Mouse (Mus musculus) midbrain, embryonic 11.5 days (tissue): ENCODE data around the gene Tbc1d23. TPM values are rescaled to one million over a fixed set of nuclear protein-coding genes. Genes with fewer than 3 reads are reported as not detected.

Experiments used
- ATAC-seq: fragments of 200-750 bp; cut with Nextera tagmentation; 2 replicates; pipeline ENCODE4 v1.8.0; 2017; ENCODE audit warnings: moderate TSS enrichment, moderate library complexity; ENCODE audit not compliant: low FRiP score
- DNase-seq: peaks from one replicate; pipeline ENCODE4 v3.0.0; 2015; ENCODE audit warnings: low spot score; ENCODE audit errors: missing footprints
- H3K27ac ChIP-seq: fragments of 300-500 bp; sonication (generic); 2 replicates; pipeline ENCODE4 v1.5.1; 2014; ENCODE audit warnings: low read depth, low read length
- H3K27me3 ChIP-seq: fragments of 300-500 bp; sonication (generic); 2 replicates; pipeline ENCODE4 v1.6.1; 2014; ENCODE audit warnings: mild to moderate bottlenecking, low read length, moderate library complexity, mixed read lengths; ENCODE audit not compliant: control insufficient read depth, insufficient read depth
- H3K36me3 ChIP-seq: fragments of 300-500 bp; sonication (generic); 2 replicates; pipeline ENCODE4 v1.6.1; 2014; ENCODE audit warnings: mild to moderate bottlenecking, low read length, moderate library complexity, mixed read lengths; ENCODE audit not compliant: control insufficient read depth, insufficient read depth
- H3K4me1 ChIP-seq: fragments of 300-500 bp; sonication (generic); 2 replicates; pipeline ENCODE4 v1.6.1; 2014; ENCODE audit warnings: low read length; ENCODE audit not compliant: control insufficient read depth, insufficient read depth
- H3K4me2 ChIP-seq: fragments of 300-500 bp; sonication (generic); 2 replicates; pipeline ENCODE4 v1.6.1; 2014; ENCODE audit warnings: mild to moderate bottlenecking, moderate library complexity
- H3K4me3 ChIP-seq: fragments of 300-500 bp; sonication (generic); 2 replicates; pipeline ENCODE4 v1.5.1; 2014; ENCODE audit warnings: low read depth, low read length
- H3K9ac ChIP-seq: fragments of 300-500 bp; sonication (generic); 2 replicates; pipeline ENCODE4 v1.6.1; 2014; ENCODE audit warnings: low read length
- H3K9me3 ChIP-seq: fragments of 300-500 bp; sonication (generic); 2 replicates; pipeline ENCODE4 v1.6.1; 2016; ENCODE audit warnings: low read length; ENCODE audit not compliant: control insufficient read depth
- WGBS: fragments of 180-500 bp; shearing (Covaris S2); extraction: QIAGEN DNeasy Blood & Tissue Kit; methylation state at CpG from one replicate; pipeline ENCODE4 v1.1.7; 2014; 5-methylcytosine and 5-hydroxymethylcytosine counted together
- polyA plus RNA-seq: library from polyadenylated mRNA; unstranded; fragments of >200 nt; fragmentation: Nextera tagmentation; extraction: Ambion mirVana; gene quantifications from 2 replicates; pipeline ENCODE4 v1.2.1, GENCODE M21; 2014

The Tbc1d23 gene
- polyA plus RNA-seq, 1 experiment from 2014 or later: 23.8 TPM

GRCm38 (mm10) chr16:57157728-57158127 is 73.6 kb downstream of the Tbc1d23 start:
- H3K9me3 ChIP-seq: no peaks in the 10 kb centered on the region
- no peaks in the 10 kb centered on the region for H3K27me3 ChIP-seq
- no peaks in the 10 kb centered on the region; the same call in none of the 2 replicates for H3K36me3 ChIP-seq
- 83% methylated on average over 4 of the region's 4 CpGs for WGBS
- H3K4me2 ChIP-seq: no peak overlapping the region
- no peak overlapping the region for H3K9ac ChIP-seq
- no peak overlapping the region for H3K27ac ChIP-seq
- H3K4me1 ChIP-seq: no peaks in the 10 kb centered on the region
- DNase-seq (no peak), ATAC-seq (no peak)
- H3K4me3 ChIP-seq: no peak overlapping the region

- Histone ChIP-seq H3K36me3 (peaks cover 2% of the 10 kb centered on the region), H3K4me3 (no peak overlapping the region), H3K9me3 (no peaks in the 10 kb centered on the region), H3K9ac (no peak overlapping the region), H3K27me3 (no peaks in the 10 kb centered on the region), H3K4me2 (no peak overlapping the region), H3K27ac (no peak overlapping the region), H3K4me1 (no peaks in the 10 kb centered on the region)
- WGBS: 86% methylated on average over 4 of the region's 4 CpGs
- ATAC-seq (no peak), DNase-seq (no peak)
Observed at GRCm38 (mm10) chr16:57157076-57157475, 74.2 kb downstream of the Tbc1d23 start.

GRCm38 (mm10) chr16:57155899-57156298 is 75.4 kb downstream of the Tbc1d23 start:
- DNase-seq (no peak), ATAC-seq (no peak)
- Histone ChIP-seq H3K4me1 (no peaks in the 10 kb centered on the region), H3K27me3 (no peaks in the 10 kb centered on the region), H3K9me3 (no peaks in the 10 kb centered on the region), H3K27ac (no peak overlapping the region), H3K4me3 (no peak overlapping the region), H3K4me2 (no peak overlapping the region), H3K9ac (no peak overlapping the region), H3K36me3 (peaks cover 2% of the 10 kb centered on the region)

- Histone ChIP-seq H3K4me3 (no peak overlapping the region), H3K4me2 (no peak overlapping the region), H3K9me3 (no peaks in the 10 kb centered on the region), H3K4me1 (no peaks in the 10 kb centered on the region), H3K27me3 (no peaks in the 10 kb centered on the region), H3K27ac (no peak overlapping the region), H3K36me3 (peaks cover 7% of the 10 kb centered on the region; the same call in 1 of the 2 replicates), H3K9ac (no peak overlapping the region)
- ATAC-seq (no peak), DNase-seq (no peak)
- WGBS: 96% methylated on average over 4 of the region's 4 CpGs
Observed at GRCm38 (mm10) chr16:57151437-57151836, 79.9 kb downstream of the Tbc1d23 start.

GRCm38 (mm10) chr16:57144741-57145140 is 86.6 kb downstream of the Tbc1d23 start:
- Histone ChIP-seq H3K4me3 (no peak overlapping the region), H3K36me3 (peaks cover 2% of the 10 kb centered on the region; the same call in 1 of the 2 replicates), H3K9ac (no peak overlapping the region), H3K4me2 (no peak overlapping the region), H3K27ac (no peak overlapping the region), H3K27me3 (no peaks in the 10 kb centered on the region), H3K9me3 (no peaks in the 10 kb centered on the region), H3K4me1 (no peaks in the 10 kb centered on the region)
- 95% methylated on average over 5 of the region's 5 CpGs for WGBS
- no peak for ATAC-seq
- no peak for DNase-seq

- Histone ChIP-seq H3K9me3 (no peaks in the 10 kb centered on the region), H3K4me3 (no peak overlapping the region), H3K27ac (no peak overlapping the region), H3K9ac (no peak overlapping the region), H3K27me3 (no peaks in the 10 kb centered on the region), H3K36me3 (peaks cover 4% of the 10 kb centered on the region; the same call in 1 of the 2 replicates), H3K4me2 (no peak overlapping the region), H3K4me1 (no peaks in the 10 kb centered on the region; the same call in 1 of the 2 replicates)
- WGBS: 90% methylated on average over 6 of the region's 6 CpGs
- ATAC-seq: no peak
- no peak for DNase-seq
Observed at GRCm38 (mm10) chr16:57133611-57134010, 97.7 kb downstream of the Tbc1d23 start.

- DNase-seq (no peak), ATAC-seq (no peak)
- Histone ChIP-seq H3K36me3 (peaks cover 4% of the 10 kb centered on the region; the same call in 1 of the 2 replicates), H3K4me3 (no peak overlapping the region), H3K27me3 (no peaks in the 10 kb centered on the region), H3K27ac (no peak overlapping the region), H3K4me2 (no peak overlapping the region), H3K9ac (no peak overlapping the region), H3K4me1 (no peaks in the 10 kb centered on the region; the same call in 1 of the 2 replicates), H3K9me3 (no peaks in the 10 kb centered on the region)
- 97% methylated on average over 1 of the region's 1 CpGs for WGBS
Observed at GRCm38 (mm10) chr16:57132326-57132725, 99.0 kb downstream of the Tbc1d23 start.

- H3K4me3 ChIP-seq: no peak overlapping the region
- no peak overlapping the region for H3K9ac ChIP-seq
- H3K4me2 ChIP-seq: no peak overlapping the region
- H3K9me3 ChIP-seq: no peaks in the 10 kb centered on the region
- H3K27me3 ChIP-seq: no peaks in the 10 kb centered on the region
- DNase-seq (no peak), ATAC-seq (no peak)
- H3K36me3 ChIP-seq: peaks cover 4% of the 10 kb centered on the region; the same call in 1 of the 2 replicates
- H3K4me1 ChIP-seq: no peaks in the 10 kb centered on the region; the same call in 1 of the 2 replicates
- H3K27ac ChIP-seq: no peak overlapping the region
- 53% methylated on average over 4 of the region's 4 CpGs for WGBS
Observed at GRCm38 (mm10) chr16:57131544-57131943, 99.8 kb downstream of the Tbc1d23 start.

- Histone ChIP-seq H3K9me3 (no peaks in the 10 kb centered on the region), H3K36me3 (peaks cover 4% of the 10 kb centered on the region; the same call in 1 of the 2 replicates), H3K4me1 (no peaks in the 10 kb centered on the region; the same call in 1 of the 2 replicates), H3K9ac (no peak overlapping the region), H3K27me3 (no peaks in the 10 kb centered on the region), H3K27ac (no peak overlapping the region), H3K4me3 (no peak overlapping the region), H3K4me2 (no peak overlapping the region)
- ATAC-seq (no peak), DNase-seq (no peak)
- 90% methylated on average over 3 of the region's 3 CpGs for WGBS
Observed at GRCm38 (mm10) chr16:57130752-57131400, 100.4 kb downstream of the Tbc1d23 start.
